Mouse (Mus musculus): ENCODE measurements around the gene Ppip5k1. TPM values are rescaled to one million over a fixed set of nuclear protein-coding genes. Genes with fewer than 3 reads are reported as not detected.
A peak's percentile ranks its signal among the peaks of the same experiment; 100 is the strongest.

The Ppip5k1 gene
- polyA plus RNA-seq, 1 experiment from 2014 or later: 15.1 TPM

DNA sequence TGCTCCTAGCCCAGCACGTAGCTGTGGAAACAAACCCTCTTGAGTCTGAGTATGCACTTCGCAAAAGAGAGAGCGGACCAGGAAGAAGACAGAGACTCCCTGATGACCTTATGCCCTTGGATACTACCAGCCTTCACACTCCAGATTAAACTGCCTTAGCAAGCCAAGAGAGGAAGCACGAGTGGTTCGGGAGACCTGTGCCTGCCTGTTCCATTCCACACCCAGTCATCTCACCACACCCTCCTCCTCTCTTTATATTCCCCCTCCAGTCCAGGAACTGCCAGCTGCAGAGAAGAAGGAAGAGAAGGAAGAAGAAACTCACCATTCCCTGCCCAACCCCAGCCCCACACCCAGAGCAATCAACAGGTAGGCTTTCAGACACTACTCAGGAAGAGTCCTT, 2.3 kb upstream of the Ppip5k1 start, which contains the start of gene Ckmt1:
TSS of gene Ckmt1 (plus strand) at position 221 of the 400 bp plus-strand sequence.
- Histone ChIP-seq H3K4me1 (peaks cover 18% of the 10 kb centered on the region), H3K27me3 (peaks cover 28% of the 10 kb centered on the region), H3K4me2 (replicated peaks) (peak within 1 kb of the TSS; percentile 60), H3K27ac (replicated peaks) (no peak within 1 kb of the TSS), H3K9me3 (no peaks in the 10 kb centered on the region), H3K4me3 (peak within 1 kb of the TSS; percentile 41), H3K9ac (replicated peaks) (peak within 1 kb of the TSS; percentile 61), H3K36me3 (no peaks in the 10 kb centered on the region)
- WGBS: 71% methylated on average over 5 of the region's 5 CpGs
- no peak for ATAC-seq (ENCODE audit: low FRiP score, low read depth)

- no peak for ATAC-seq (ENCODE audit: low FRiP score, low read depth)
- peak overlapping the region; percentile 81 for H3K27ac ChIP-seq (replicated peaks)
- peaks cover 18% of the 10 kb centered on the region for H3K4me1 ChIP-seq
- peak overlapping the region; percentile 73 for H3K4me2 ChIP-seq (replicated peaks)
- peak overlapping the region; percentile 82 for H3K9ac ChIP-seq (replicated peaks)
- peaks cover 23% of the 10 kb centered on the region for H3K27me3 ChIP-seq
- no peaks in the 10 kb centered on the region for H3K36me3 ChIP-seq
- H3K4me3 ChIP-seq: peak overlapping the region; percentile 82
- H3K9me3 ChIP-seq: no peaks in the 10 kb centered on the region
- WGBS: 5% methylated on average over 6 of the region's 6 CpGs
Observed at GRCm38 (mm10) chr2:121354378-121354777, 818 bp downstream of the Ppip5k1 start.

GRCm38 (mm10) chr2:121353156-121353555, 2.0 kb downstream of the Ppip5k1 start:
- Histone ChIP-seq H3K4me2 (replicated peaks) (no peak overlapping the region), H3K9ac (replicated peaks) (no peak overlapping the region), H3K27ac (replicated peaks) (no peak overlapping the region), H3K27me3 (peaks cover 10% of the 10 kb centered on the region), H3K36me3 (no peaks in the 10 kb centered on the region), H3K4me1 (peaks cover 9% of the 10 kb centered on the region), H3K4me3 (no peak overlapping the region), H3K9me3 (no peaks in the 10 kb centered on the region)
- WGBS: 79% methylated on average over 8 of the region's 8 CpGs
- no peak for ATAC-seq (ENCODE audit: low FRiP score, low read depth)

DNA sequence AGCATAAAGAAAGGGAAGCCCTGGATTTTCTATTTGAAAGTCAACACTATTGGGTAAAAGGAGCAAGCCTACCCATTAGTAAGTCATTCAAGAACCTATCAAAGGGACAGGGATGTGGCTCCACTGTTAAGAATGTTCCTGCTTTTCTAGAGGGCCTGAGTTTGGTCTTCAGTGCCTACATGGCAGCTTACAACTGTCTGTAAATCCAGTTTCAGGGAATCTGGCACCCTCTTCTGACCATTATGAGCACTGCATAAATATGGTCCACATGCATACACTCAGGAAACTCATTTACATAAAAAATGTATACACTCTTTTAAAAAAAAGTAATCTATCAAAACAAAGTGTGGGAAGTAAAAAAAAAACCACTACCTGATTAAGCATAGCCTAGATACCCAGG, 16.1 kb downstream of the Ppip5k1 start:
- no peaks in the 10 kb centered on the region for H3K4me1 ChIP-seq
- H3K27ac ChIP-seq (replicated peaks): no peak overlapping the region
- no peak overlapping the region for H3K9ac ChIP-seq (replicated peaks)
- no peaks in the 10 kb centered on the region for H3K27me3 ChIP-seq
- ATAC-seq (ENCODE audit: low FRiP score, low read depth): no peak
- H3K4me2 ChIP-seq (replicated peaks): no peak overlapping the region
- H3K9me3 ChIP-seq: no peaks in the 10 kb centered on the region
- H3K4me3 ChIP-seq: no peak overlapping the region
- peaks cover 22% of the 10 kb centered on the region for H3K36me3 ChIP-seq

DNA sequence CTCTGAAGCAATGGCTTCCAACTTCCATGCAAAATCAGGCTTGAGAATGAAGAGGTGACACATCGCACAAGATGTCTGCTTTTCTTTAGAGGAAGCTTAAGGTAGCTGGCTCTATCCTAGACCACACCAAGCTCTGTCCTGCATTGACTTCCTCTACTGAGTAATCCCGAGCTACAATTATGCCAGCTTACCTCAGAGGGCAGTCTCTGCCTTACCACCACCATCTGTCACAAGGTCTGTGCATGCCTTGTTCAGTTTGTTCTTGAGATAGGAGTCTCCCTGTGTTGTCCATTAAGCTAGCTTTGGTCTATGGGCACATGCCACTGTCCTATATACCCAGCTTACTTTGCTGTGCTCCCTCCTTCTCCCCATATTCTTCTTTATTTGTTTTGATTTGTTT, 25.7 kb downstream of the Ppip5k1 start:
- Histone ChIP-seq H3K36me3 (peaks cover 27% of the 10 kb centered on the region), H3K27me3 (no peaks in the 10 kb centered on the region)
- WGBS: 87% methylated on average over 2 of the region's 2 CpGs

GRCm38 (mm10) chr2:121323693-121324470, 31.3 kb downstream of the Ppip5k1 start:
- no peak for ATAC-seq (ENCODE audit: low FRiP score, low read depth)
- Histone ChIP-seq H3K36me3 (peaks cover 21% of the 10 kb centered on the region), H3K4me1 (no peaks in the 10 kb centered on the region), H3K27me3 (no peaks in the 10 kb centered on the region), H3K4me2 (replicated peaks) (no peak overlapping the region), H3K4me3 (no peak overlapping the region), H3K9me3 (no peaks in the 10 kb centered on the region), H3K9ac (replicated peaks) (no peak overlapping the region), H3K27ac (replicated peaks) (no peak overlapping the region)
- 91% methylated on average over 10 of the region's 10 CpGs for WGBS

More for the DNA sequence above, 25.7 kb downstream of the Ppip5k1 start:
- no peak for ATAC-seq (ENCODE audit: low FRiP score, low read depth)
- Histone ChIP-seq H3K9ac (replicated peaks) (no peak overlapping the region), H3K27ac (replicated peaks) (no peak overlapping the region), H3K4me1 (no peaks in the 10 kb centered on the region), H3K9me3 (no peaks in the 10 kb centered on the region), H3K4me2 (replicated peaks) (no peak overlapping the region), H3K4me3 (no peak overlapping the region)

GRCm38 (mm10) chr2:121323041-121323440, 32.2 kb downstream of the Ppip5k1 start:
- no peak for ATAC-seq (ENCODE audit: low FRiP score, low read depth)
- Histone ChIP-seq H3K9ac (replicated peaks) (no peak overlapping the region), H3K36me3 (peaks cover 21% of the 10 kb centered on the region), H3K27ac (replicated peaks) (no peak overlapping the region), H3K4me2 (replicated peaks) (no peak overlapping the region), H3K9me3 (no peaks in the 10 kb centered on the region), H3K4me1 (no peaks in the 10 kb centered on the region), H3K4me3 (no peak overlapping the region), H3K27me3 (no peaks in the 10 kb centered on the region)
- 91% methylated on average over 10 of the region's 10 CpGs for WGBS

DNA sequence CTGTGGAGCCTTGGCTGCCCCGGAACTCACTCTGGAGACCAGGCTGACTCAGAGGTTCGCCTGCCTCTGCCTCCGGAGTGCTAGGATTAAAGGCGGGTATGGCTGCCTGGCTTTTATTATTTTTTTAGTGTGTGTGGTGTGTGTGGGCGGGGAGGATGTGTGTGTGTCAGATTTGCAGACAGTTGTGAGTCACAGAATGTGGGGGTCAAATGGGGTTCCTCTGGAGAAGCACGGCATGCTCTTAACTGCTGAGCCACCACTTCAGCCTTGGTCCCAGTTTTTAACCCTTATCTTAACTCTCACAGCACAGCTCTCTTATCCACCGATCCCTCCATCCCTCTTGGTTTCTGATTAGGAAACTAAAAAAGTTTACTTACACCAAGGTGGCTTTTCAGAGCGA, 38.9 kb downstream of the Ppip5k1 start:
- no peak for ATAC-seq (ENCODE audit: low FRiP score, low read depth)
- H3K36me3 ChIP-seq: peaks cover 15% of the 10 kb centered on the region
- no peak overlapping the region for H3K27ac ChIP-seq (replicated peaks)
- no peaks in the 10 kb centered on the region for H3K27me3 ChIP-seq
- 82% methylated on average over 8 of the region's 8 CpGs for WGBS
- H3K9me3 ChIP-seq: no peaks in the 10 kb centered on the region
- no peak overlapping the region for H3K4me2 ChIP-seq (replicated peaks)
- no peaks in the 10 kb centered on the region for H3K4me1 ChIP-seq
- H3K4me3 ChIP-seq: no peak overlapping the region
- H3K9ac ChIP-seq (replicated peaks): no peak overlapping the region

GRCm38 (mm10) chr2:121308997-121309416, 46.2 kb downstream of the Ppip5k1 start:
- H3K27ac ChIP-seq (replicated peaks): no peak overlapping the region
- no peak overlapping the region for H3K4me3 ChIP-seq
- H3K36me3 ChIP-seq: peaks cover 49% of the 10 kb centered on the region
- ATAC-seq (ENCODE audit: low FRiP score, low read depth): no peak
- no peak overlapping the region for H3K4me2 ChIP-seq (replicated peaks)
- no peaks in the 10 kb centered on the region for H3K4me1 ChIP-seq
- no peaks in the 10 kb centered on the region for H3K9me3 ChIP-seq
- no peak overlapping the region for H3K9ac ChIP-seq (replicated peaks)
- WGBS: 40% methylated on average over 5 of the region's 5 CpGs
- no peaks in the 10 kb centered on the region for H3K27me3 ChIP-seq

- Histone ChIP-seq H3K27me3 (no peaks in the 10 kb centered on the region), H3K27ac (replicated peaks) (no peak overlapping the region), H3K4me1 (peaks cover 34% of the 10 kb centered on the region), H3K9me3 (no peaks in the 10 kb centered on the region), H3K4me3 (no peak overlapping the region), H3K9ac (replicated peaks) (no peak overlapping the region), H3K4me2 (replicated peaks) (no peak overlapping the region), H3K36me3 (peaks cover 63% of the 10 kb centered on the region)
- ATAC-seq (ENCODE audit: low FRiP score, low read depth): no peak
- 89% methylated on average over 10 of the region's 10 CpGs for WGBS
Observed at GRCm38 (mm10) chr2:121300036-121300435, 55.2 kb downstream of the Ppip5k1 start.

GRCm38 (mm10) chr2:121299471-121299870, 55.7 kb downstream of the Ppip5k1 start:
- H3K9me3 ChIP-seq: no peaks in the 10 kb centered on the region
- no peak overlapping the region for H3K27ac ChIP-seq (replicated peaks)
- no peak for ATAC-seq (ENCODE audit: low FRiP score, low read depth)
- no peaks in the 10 kb centered on the region for H3K27me3 ChIP-seq
- no peak overlapping the region for H3K4me3 ChIP-seq
- H3K36me3 ChIP-seq: peaks cover 57% of the 10 kb centered on the region
- H3K4me2 ChIP-seq (replicated peaks): no peak overlapping the region
- H3K9ac ChIP-seq (replicated peaks): no peak overlapping the region
- WGBS: 94% methylated on average over 17 of the region's 17 CpGs
- H3K4me1 ChIP-seq: peaks cover 40% of the 10 kb centered on the region

DNA sequence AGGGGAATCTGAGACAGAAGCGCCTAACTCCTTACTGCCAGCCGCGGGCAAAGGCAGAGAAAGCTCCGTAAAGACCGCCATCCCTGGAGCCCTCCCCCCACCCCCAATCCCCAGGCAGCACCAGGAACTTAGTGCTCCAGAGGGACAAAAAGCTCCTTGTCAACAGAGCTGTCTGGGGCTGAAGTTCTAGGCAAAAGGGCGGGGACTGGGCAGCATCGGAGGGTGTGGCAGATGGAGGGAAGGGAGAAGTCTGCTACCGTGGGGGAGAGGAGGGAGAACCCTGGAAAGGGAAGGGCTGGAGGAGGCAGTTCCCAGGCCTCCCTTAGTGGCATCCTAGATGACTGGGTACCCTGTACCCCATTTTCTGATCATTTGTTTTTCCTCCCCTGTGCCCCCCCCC, 57.1 kb downstream of the Ppip5k1 start:
- 6% methylated on average over 8 of the region's 8 CpGs for WGBS
- Histone ChIP-seq H3K27ac (replicated peaks) (0 out of 2 replicates have a peak overlapping the region, but pooled peaks have one; percentile 85), H3K9me3 (no peaks in the 10 kb centered on the region), H3K27me3 (no peaks in the 10 kb centered on the region), H3K9ac (replicated peaks) (peak overlapping the region; percentile 25), H3K4me2 (replicated peaks) (peak overlapping the region; percentile 74), H3K4me3 (0 out of 2 replicates have a peak overlapping the region, but pooled peaks have one; percentile 50), H3K4me1 (peaks cover 52% of the 10 kb centered on the region), H3K36me3 (peaks cover 44% of the 10 kb centered on the region)
- no peak for ATAC-seq (ENCODE audit: low FRiP score, low read depth)

Data from midbrain, embryonic 12.5 days (tissue).